Mouse (Mus musculus) erythroblast, embryonic 14.5 days (primary cell): Measurements from ENCODE around the gene Cog5.

Experiments used
- GATA1 ChIP-seq: IDR thresholded peaks from 2 replicates; pipeline ENCODE4 v1.6.1; 2012; ENCODE audit warnings: low read length, inconsistent platforms, mixed read lengths
- TAL1 ChIP-seq: IDR thresholded peaks from 3 replicates; pipeline ENCODE4 v1.6.1; 2012; ENCODE audit warnings: low read length, inconsistent platforms, mixed read lengths

DNA sequence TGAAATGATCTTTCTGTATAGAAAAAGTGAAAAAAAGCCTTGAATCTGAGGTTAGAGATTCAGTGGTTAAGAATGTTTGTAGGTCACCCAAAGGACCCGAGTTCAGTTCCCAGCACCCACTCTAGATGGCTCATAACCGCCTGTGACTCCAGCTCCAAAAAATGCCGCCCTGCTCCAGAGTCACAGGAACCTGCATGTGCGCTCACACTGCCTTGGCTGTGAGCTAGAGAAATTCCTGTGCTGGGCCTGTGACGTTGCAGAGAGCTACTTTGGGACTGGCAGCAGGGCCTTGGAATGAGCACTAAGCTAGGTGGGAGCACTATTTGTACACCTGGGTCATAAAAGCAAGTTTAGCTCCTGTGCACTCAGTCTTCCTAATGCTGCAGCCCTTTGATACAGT, 262.0 kb downstream of the Cog5 start:
- TF ChIP-seq GATA1 (no peak), TAL1 (no peak)
